Mouse (Mus musculus) gonadal fat pad, adult 2 months (tissue): Measurements from ENCODE around the gene Fam171a1. TPM values are rescaled to one million over a fixed set of nuclear protein-coding genes. Genes with fewer than 3 reads are reported as not detected.

Experiments
- DNase-seq: peaks from one replicate; pipeline ENCODE4 v3.0.0-alpha.2; 2012; ENCODE audit warnings: low read depth
- polyA plus RNA-seq: library from polyadenylated mRNA; depleted of rRNA; stranded (reverse); fragments of >200 nt; gene quantifications from 2 replicates; pipeline ENCODE4 v1.2.3, GENCODE M21; 2012

The Fam171a1 gene
- polyA plus RNA-seq, 1 experiment = 22.1 TPM

DNA sequence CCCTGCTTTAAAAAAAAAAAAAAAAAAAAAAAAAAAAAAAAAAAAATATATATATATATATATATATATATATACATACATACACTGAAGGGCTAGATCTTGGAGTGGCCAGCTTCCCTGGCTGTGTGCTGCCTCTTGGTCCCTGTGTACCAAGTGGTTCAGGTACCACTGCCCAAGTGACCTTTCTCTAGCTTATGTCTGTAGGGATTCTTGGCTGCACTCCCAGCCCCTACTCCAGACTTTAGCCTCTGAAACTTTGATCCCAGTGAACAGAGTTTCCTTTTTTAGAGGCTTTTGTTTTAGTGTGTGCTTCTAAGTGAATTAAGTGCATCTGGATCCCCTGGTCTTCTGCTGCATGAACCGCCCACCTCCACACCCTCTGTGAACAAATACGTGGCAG lies 24.3 kb downstream of the Fam171a1 start:
- no peak for DNase-seq

DNA sequence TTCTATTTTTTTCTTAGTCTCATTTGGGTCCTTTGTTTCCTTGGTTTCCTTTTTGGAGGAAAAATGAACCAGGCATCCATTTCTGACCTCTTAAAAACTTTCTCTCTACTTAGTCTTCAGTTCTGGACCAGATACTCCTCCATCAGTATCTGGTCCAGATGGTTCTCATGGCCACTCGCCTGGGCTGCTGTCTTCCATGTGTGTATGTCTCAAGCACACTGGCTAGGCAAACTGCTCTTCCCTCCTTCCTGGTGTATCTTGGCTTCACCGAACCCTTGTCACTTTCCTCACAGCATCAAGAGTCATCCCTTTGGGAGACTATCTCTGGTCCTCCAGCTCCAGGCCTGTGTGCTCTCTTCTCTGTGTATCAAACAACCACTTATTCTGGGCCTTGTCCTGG lies 25.0 kb downstream of the Fam171a1 start:
- no peak for DNase-seq

DNA sequence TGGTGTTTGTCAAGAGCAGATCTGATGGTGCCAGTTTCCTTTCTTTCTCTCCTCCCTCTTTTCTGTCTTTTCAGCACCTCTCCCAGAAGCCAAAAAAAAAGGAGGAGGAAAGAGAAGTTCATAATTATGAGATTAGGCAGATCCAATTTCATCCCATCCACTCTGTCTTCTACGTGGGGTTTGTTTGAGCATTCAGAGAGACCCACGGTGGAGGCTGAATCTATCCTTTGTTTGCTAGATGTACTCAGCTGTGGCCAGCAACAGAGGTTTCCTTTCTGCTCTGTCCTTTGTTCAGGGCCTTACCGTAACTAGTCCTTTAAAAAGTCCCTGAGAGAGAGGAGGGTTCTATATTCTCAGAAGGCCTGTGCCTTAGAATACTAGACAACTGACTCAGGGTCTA lies 25.6 kb downstream of the Fam171a1 start:
- no peak for DNase-seq

DNA sequence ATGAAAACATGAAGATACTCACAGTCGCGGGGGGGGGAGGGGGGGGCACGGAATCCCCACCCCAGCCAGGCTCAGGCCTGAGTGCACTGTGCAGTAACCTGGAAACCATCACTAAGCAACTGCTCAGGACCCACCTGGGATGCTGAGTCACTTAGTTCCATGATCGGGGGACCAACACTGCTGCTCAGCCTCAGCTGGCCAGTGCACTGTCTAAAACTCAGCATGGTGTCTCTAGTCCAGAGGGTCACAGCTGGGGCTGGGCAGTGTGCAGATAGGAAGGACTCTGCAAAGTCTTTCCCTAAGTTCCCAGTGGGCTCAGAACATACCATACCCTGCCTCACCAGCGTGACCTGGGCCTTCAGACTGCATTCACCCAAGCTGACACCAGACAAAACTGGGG lies 26.6 kb downstream of the Fam171a1 start:
- DNase-seq = no peak

DNA sequence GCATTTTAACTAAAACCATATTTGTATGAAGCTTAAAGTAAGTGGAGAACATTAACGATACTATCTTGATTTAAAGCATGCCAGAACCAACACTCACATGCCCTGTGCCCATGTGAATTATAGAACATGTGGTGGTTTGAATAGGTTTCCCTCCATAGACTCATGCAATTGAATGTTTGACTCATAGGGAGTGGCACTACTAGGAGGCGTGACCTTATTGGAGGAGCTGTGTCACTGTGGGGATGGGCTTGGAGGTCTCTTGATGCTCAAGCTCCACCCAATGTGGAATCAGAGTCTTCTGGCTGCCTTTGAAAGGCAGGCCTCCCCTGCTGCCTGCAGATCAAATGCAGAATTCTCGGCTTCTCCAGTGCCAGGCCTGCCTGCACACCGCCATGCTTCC lies 27.8 kb downstream of the Fam171a1 start:
- DNase-seq = no peak

GRCm38 (mm10) chr2:3144291-3144690 lies 30.3 kb downstream of the Fam171a1 start:
- DNase-seq = no peak

DNA sequence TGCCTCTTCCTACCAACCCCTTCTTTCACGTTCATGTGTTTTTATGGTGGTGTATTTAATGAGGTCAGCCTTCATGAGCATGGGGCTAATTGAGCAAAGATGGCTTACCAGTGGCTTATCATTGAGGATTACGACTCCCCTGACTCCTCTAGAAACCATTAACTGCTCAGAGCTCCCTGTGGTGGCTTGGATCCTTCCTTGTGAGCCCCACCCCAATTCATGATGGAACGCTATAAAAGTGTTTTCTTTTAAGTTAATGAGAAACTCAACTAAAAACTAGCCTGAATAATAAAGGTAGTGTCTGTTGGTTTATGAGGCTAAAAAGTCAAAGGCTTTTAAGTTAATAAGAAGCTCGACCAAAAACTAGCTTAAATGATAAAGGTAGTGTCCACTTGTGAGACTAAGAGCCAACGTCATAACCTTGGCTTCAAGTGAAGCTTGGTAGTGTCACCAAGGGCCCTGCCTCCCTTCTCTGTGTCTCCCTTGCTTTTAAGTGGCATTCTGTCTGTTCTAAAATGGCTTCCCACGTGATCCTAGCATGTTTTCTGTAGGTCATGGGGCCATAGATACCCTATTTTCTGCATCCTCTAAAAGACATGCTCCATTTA lies 33.6 kb downstream of the Fam171a1 start:
- DNase-seq = no peak

DNA sequence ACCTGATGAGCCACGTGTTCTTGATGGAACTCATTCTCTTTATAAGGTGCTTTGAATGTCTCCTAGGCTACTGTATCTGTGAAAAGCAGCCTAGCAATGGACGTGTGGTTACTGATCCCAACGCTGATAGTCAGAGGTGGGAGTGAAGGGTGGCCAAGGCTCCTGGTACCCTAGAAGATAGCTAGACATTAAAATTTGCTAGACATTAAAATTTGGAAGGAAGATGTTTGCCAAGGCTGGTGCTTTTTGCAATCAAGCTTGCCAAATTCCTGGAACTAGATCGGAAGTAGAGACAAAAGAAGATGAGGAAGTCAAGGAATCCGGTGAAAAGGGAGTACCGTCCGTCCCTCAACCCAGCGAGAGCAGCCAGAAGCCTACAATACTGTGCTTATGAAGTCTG lies 34.7 kb downstream of the Fam171a1 start:
- DNase-seq = no peak

DNA sequence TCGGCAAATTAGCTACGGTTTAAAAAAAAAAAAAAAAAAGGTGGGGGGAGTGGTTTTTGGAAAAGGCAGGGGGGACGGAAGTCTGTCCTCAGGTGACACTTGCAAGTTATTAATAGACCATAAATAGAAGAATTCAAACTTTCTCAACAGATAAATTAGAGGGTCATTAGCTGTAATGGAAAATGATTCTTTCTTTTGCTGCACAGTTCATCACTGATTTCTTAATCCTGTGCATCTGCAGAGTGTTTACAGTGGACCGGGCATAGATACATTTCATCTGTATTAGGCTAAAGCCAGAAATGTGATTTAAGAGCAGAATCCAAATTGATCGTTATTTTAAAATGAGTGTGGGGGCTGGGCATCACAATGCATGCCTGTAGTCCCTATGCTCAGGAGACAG lies 36.3 kb downstream of the Fam171a1 start:
- DNase-seq = no peak

GRCm38 (mm10) chr2:3151336-3151735 lies 37.3 kb downstream of the Fam171a1 start:
- DNase-seq = no peak

DNA sequence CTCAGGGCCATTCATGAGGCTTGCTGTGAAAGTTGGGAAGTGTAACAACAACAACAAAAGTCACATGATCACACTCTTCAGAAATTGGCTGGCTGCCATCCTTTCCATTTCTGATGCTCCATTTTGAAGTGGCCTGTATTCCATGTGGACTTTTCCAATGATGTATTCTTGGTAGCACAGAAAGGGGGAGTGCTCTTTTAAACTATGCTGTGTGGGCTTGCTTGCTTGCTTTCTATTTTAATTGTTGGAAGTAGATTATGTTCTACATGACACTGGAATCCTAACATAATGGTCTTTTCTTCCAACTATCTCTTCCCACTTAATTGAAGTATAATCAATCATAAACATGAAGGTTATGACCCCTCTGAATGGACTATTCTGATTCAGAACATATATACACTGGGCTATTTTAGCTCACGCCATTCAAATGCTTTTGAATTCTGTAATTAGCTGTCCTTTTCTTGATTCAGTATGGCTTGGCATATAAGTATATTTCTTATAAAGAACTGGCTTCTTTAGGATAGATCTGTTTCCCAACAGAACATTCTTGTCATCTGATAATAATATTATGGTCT lies 40.2 kb downstream of the Fam171a1 start:
- DNase-seq = no peak

GRCm38 (mm10) chr2:3154986-3155385 lies 41.0 kb downstream of the Fam171a1 start:
- no peak for DNase-seq

DNA sequence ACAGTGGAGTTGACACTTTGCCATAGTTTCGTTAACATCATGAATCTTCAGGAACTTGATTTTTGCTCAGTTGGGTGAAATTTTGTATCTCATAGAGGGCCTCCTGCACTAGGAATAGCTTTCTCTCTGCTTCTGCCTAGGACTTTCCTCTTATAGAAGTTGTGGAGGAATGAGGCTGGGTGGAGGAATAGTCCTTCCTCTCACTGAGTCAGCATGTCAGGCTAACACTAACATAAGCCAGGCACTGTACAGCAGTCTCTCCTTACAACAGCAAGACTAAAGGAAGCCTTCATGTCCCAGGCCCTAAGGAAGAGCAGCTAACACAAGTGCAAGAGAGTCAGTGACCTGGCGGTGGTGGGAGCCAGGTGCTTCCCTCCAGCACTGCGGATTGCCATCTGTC lies 43.0 kb downstream of the Fam171a1 start:
- no peak for DNase-seq

DNA sequence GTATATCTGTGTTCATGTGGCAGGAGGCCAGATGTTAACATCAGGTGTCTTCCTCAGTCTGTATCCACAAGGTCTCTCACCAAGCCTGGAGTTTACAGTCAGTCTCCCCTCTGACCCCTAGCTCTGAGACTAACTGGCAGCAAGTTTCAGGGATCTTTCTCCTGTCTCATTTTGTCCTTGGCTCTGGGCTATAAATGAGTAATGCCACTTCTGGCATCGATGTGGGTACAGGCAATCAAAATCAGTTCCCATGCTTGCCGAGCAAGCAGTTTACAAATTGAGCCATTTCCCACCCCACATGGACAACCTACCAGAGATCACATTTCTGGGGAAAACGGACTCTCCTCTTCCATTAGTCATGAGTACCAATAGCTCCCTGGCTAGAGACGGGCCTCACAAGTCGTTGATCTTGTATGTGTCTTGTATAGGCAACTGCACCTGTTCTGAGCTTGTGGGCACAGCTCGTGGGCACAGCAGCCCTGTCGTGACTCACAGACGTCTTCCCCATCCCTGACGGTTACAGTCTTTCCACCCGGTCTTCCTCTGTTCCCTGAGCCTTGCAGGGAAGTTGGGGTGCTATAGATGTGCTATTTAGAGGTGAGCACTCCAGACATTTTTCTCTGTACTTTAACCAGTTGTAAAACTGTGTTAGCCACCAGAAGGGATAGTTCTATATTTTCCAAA lies 43.8 kb downstream of the Fam171a1 start:
- no peak for DNase-seq

- no peak for DNase-seq
Measured at GRCm38 (mm10) chr2:3158682-3159412, 44.8 kb downstream of the Fam171a1 start.

DNA sequence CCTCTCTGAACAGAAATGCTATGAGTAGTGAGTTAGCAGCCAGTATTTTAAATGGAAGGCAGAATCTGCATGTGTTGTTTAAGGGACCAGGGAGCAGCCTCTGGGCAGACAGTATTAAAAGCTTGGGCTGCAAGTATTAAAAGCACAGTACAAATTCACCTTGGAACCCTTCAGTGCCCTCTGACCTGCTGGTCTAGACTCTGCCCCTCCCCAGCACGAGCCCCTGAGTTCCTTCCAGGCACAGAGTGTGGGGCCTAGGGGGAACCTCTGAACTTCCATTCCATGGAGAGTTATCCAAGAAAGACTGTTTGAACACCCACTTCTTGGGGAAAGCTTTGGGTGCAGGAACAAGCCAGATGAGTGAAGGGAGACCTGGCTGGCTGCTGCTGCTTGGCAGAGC lies 47.6 kb downstream of the Fam171a1 start:
- no peak for DNase-seq

DNA sequence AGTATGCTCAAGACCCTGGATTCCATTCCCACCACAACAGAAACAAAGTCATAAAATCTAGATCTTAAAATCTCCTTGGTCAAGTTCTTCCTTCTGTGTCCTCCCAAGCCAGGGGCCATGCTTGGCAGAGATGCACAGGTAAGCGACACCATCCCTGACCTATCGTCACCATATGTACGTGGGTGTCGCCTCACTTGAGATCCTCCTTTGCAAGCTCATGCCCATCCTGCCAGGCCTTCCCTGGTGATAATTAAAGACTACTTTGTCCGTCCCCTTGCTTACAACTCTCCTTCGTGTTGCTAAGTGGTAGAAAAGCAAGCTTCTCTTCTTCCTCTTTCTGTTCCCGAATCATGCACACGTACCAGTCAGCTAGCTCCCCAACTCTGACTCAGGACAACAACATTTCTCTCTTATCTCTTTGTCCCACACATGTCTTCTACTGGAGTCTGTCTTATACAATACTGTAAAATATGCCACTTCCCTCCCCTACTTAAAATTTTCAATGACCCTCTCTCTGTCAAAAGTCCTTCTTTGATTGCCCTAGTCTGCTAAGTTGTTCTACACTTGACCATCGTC lies 49.6 kb downstream of the Fam171a1 start:
- DNase-seq = no peak

- DNase-seq = no peak
Measured at GRCm38 (mm10) chr2:3165037-3165600, 51.1 kb downstream of the Fam171a1 start.

GRCm38 (mm10) chr2:3165890-3166605 lies 52.0 kb downstream of the Fam171a1 start:
- DNase-seq = no peak

DNA sequence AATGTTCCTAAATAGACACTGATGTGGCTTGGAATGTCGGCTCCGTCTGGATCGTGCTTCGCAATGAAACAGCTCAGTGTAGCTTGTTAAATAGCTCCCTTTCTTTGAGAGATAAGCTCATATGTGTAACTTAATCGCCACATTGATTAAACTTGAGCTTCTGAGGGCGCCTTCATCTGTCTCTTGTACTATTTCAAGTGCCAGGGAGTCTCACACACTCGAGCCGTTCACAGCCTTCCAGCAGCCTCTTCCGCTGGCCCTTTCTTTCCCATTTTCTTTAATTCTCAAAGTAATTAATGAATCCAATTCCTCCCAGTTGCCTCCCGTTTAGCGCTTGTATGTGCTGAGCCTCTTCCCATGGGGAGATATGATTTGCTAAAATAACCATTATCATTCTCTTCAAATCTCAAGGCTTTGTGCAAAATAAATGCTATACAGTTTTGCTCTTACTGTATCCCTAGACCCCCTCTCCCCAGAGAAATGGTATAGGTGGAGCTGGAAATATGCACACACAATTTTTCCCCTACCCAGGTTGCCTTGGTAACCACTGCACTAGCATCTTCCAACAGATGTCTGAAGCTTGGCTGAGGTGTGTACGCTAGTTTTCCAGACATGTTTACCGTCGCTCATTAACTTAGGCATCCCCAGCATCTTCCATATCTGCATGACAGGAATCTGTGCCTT lies 54.8 kb downstream of the Fam171a1 start:
- no peak for DNase-seq

- no peak for DNase-seq
Measured at GRCm38 (mm10) chr2:3169403-3169747, 55.4 kb downstream of the Fam171a1 start.
